Mouse (Mus musculus) frontal cortex, adult 2 months (tissue): Measurements from ENCODE around the gene Hsph1. TPM values are rescaled to one million over a fixed set of nuclear protein-coding genes. Genes with fewer than 3 reads are reported as not detected.
A peak's percentile ranks its signal among the peaks of the same experiment; 100 is the strongest.

Source experiments
- DNase-seq, 2 experiments: peaks; one replicate each; pipeline ENCODE4 v3.0.0; 2022; ENCODE audit warnings: low spot score in 1 of 2; ENCODE audit errors: extremely low spot score in 1 of 2
- polyA plus RNA-seq: library from polyadenylated mRNA; depleted of rRNA; stranded (reverse); fragments of >200 nt; gene quantifications from 2 replicates; pipeline ENCODE4 v1.2.3, GENCODE M21; 2012; rRNA removed

The Hsph1 gene
- 192 and 200 TPM in 2 replicates for polyA plus RNA-seq

DNA sequence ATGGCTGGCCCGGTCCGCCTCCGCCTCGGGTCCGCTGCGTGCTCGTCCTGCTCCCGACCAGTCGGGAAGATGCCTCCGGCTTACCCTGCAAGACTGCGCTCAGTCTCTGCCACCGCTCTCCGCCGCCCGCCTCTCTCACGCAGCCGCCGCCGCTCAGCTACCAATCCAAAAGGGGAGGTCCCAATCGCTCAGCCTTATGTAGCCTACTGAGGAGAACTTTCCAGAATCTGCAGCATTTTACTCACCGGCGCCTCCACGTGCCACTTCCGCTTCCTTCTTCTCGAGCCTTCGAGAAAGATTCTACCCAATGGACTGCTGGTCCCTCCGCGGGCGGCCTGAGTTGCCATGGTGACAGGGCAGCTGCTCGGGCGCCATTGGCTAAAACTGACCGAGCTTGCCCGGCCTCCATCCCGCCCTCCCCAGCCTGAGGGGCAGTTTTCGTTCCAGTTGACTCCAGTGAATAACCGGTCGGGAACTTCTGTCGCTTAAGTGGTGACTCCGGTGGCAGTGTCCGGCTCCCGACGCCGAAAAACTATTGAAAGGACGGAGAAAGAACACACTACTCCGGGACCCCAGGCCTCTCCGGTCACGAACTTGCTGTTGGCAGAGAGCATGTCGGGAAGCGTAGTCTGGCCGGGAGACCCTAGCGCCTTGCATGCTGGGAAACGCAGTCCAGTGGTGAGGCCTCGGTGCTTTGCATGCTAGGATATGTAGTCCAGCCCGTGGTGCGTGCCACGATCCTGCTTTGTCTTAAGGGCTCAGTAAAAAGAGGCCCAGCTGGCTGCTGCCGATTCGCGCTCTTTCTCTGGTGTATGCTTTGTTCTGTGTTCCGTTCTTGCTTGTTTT lies at the start of gene Hsph1:
Hsph1 (minus strand) TSS at position 302 of the 846 bp plus-strand sequence.
- peak; percentile 98 to 100 for DNase-seq

DNA sequence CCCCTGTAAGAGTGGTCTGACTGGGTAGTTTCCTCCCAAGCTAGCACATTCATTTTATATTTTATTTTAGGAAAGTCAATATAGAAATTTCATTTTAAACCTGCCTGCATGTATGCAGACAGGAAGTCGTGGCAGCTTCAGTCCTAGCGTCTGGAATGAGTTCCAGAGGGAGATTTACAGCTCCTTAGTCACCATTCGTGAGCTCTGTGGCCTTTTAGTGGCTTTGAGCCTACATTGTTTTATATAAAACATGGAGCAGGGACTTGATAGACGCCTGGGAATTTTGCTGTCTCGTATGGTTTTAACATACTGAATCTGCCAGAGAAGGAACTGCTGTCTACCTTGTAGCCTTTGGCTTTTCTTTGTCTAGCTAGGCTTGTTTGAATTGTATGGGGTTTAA lies 44.8 kb upstream of the Hsph1 start:
- no peak for DNase-seq

DNA sequence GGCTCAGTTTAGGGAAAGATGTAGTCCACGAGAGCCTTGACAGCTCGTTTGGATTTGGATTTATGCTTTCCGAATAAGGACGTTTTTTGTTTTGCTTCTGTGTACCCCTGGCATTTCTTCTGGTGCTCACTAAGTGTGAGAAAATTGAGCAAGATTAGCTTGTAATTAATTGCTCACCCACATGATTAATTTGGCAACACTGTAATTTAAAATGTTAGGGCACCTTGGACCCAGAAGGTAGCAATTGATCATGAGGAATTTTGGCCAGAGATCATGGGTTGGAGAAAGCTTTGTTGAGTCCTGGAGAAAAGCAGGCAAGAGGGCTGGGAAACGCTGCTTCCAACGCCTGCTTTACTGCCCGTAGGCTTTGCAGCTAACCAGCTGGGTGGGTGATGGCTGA lies 43.7 kb upstream of the Hsph1 start:
- DNase-seq: no peak

DNA sequence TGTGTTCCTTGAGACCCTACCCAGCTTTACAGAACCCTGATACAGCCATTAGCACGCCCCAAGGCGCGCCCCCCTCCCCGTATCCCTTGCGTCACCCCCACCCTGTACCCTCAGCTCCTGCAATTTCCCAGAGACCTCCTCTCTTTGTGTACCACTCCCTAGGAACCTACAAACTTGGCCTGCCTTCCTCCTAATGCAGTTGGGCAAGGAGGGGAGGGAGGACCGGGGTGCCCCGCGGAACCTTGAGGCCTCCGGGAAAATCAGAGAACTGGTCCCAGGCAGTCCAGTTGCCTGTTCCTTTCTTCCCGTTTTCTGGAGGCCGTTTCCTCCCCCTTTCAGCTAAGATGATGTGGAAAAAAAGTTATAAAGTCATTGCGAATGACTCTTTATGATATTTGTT lies 43.2 kb upstream of the Hsph1 start:
- no peak for DNase-seq

DNA sequence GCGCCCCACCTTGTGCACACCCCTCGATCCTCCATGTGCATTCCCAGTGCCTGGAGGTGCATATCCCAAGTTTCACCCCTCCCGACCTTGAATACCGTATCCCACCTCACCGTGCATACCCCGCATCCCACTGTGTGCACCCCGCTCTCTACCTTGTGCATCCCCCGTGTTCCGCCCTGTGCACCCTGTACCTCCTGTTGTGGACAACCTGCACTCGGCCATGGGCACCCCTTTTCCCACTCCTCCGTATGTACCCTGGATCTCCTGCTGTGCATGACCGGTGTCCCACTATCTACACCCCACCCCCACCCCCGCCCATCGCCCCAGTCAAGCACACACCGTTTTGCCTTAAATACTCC lies 42.8 kb upstream of the Hsph1 start:
- DNase-seq: no peak

DNA sequence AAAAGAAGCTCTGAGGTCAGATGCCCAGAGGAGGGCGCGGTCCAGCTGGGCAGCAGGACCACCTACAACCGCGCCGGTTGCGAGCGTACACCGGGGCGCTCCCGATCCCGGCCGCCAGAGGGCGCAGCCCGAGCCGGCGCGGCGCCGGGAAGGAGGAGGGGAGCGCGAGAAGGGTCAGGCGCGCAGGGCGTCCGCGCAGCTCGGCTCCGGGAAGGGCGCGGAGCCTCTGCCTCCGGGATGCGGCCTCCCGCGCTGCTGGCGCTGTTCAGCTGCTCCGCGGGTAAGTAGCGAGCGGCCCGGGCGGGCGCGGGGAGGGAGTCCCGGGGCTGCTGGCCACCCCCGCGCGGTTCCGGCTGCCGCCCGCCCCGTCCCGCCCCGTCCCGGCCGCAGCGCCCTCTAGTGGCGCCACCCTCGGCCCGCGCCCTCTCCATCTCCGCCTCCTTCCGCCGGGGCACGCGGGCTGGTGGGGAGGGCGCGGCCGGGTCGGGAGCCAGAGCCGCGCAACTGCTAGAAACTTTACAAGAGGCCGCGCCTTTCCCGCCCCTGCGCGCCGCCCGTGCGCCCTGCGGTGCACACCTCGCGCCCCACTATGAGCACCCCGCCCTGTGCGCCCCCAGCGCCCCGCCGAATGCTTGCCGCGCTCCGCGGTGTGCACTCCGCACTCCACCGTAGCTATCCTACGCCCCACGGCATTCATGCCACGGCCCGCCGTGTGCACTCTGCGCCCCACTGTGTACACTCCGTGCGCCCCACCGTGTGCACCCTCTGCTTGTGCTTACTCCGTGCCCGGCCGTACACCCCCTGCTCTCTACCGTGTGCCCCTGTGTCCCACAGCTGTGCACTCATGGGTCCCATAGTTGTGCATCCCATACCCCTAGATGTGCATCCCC lies 42.2 kb upstream of the Hsph1 start, which contains the start of gene B3glct:
B3glct (plus strand) TSS at position 131 of the 890 bp plus-strand sequence.
- DNase-seq: peak in 1 of 2 experiments; percentile 81

DNA sequence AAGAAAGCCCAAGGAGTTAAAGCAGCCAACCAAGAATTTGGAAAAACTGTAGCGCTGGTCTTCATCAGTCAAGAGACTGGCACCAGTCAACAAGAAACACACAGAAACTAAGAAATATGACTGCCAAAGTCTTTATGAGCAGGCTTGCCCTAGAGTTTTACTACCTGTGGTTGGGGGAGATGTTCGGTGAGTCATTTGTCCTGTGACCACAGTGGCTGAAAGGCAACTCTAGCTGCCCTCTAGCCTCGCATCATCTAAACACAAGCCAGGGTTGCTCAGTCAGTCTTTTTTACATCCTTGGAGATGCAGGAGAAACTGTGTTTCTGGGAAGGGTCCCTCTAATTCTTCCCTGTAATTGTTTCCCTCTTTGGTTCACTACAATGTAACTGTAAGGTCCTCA lies 41.0 kb upstream of the Hsph1 start:
- DNase-seq: no peak

DNA sequence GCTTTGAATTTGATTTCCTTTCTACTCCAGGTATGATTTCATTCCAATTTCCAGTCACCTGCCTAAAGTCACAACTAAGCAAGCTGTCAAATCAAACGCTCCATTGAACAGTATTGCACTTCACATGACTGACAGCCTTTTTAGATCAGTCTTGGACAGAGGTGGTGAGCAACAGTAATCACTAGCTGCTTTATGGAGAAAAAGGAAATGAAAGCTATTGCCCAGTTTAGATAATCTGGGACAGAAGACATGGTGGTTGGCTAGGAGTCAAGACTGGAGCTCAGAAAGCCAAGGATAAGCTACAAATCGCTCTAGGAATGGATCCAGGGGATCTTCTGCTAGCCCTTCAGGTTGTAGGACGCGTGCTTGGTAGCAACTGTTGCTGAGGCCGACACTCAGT lies 27.2 kb upstream of the Hsph1 start:
- DNase-seq: no peak

DNA sequence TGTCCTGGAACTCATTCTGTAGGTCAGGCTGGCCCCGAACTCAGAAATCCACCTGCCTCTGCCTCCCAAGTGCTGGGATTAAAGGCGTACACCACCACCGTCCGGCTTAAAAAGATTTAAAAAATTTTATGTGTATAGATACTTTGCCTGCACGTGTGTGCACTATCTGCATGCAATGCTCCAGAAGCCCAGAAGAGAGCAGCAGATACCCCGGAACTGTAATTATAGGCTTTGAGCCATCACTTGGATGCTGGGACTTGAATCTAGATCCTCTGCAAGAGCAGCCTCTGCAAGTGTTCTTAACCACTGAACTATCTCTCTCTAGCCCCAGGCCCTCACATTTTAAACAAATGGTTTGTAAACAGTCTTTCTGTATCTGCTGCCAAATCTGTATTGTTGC lies 26.8 kb upstream of the Hsph1 start:
- DNase-seq: no peak

DNA sequence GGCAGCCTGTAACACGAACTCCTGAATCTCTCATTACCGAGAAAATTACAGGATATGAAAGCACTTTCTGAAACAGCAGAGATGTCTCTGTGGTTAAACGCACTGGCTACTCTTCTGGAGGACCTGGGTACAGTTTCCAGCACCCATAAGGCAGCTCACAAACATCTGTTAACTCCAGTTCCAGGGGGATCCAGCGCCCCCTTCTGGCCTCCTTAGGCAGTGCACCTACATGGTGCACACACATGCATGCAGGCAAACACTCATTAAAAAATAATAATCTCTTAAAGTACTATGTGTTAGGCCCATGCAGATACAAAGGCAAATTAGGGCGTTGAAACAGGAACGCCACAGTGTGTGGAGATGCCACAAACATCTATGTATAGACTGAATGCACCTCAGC lies 25.3 kb upstream of the Hsph1 start:
- no peak for DNase-seq

DNA sequence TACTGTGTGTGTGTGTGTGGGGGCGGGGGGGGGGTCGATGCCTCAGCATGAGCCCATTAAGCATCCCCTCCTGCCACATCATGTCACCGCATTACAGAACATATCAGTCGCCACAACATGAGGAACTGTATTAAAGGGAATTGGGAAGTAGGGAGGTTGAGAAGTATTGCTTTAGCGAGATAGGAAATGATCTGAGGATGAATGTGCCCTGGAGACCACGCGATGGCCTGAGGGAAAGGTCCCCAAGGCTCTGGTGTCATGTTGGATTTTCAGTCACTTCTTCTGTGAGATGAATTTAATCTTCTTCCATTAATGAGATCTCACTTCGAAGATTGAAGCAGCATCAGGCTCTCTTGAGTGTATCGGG lies 23.2 kb upstream of the Hsph1 start:
- no peak for DNase-seq

DNA sequence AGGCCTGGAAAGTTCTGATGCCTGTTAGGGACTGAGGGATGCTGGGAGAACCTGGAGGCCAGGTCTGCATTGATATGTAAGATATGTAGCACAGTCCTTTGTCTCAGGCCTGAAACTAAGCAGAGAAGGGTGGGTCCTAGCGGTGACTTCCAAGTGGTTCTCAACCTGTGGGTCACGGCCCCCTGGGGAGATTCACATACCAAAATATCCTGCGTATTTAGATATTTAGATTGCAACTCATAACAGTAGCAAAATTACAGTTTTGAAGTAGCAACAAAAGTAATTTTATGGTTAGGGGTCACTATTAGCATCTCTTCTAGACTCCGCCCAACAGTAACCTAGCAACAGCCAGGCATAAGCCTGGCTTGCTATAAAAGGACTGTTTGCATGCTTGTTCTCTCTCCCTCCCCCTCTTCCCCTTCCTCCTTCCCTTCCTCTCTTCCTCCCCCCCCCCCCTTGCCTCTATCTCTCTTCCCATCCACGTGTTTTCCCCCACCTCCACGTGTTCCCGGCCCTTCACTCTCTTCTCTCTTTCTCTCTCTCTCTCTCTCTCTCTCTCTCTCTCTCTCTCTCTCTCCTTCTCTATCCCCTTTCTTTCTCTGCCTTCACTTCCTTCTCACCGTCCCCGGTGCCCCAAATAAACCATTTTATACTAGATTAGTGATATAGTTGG lies 22.7 kb upstream of the Hsph1 start:
- no peak for DNase-seq

DNA sequence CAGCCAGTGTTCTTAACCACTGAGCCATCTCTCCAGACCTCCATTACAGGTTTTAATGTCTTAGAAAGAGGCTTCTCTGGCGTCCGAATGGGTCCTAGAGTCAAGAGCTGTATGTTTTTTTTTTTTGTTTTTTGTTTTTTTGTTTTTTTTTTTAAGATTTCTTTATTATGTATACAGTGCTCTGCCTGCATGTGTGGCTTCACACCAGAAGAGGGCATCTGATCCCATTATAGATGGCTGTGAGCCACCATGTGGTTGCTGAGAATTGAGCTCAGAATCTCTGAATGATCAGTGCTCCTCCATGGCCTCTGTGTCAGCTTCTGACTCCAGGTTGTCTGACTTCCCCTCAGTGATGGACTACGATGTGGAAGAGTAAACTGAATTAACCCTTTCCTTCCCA lies 21.8 kb upstream of the Hsph1 start:
- no peak for DNase-seq

DNA sequence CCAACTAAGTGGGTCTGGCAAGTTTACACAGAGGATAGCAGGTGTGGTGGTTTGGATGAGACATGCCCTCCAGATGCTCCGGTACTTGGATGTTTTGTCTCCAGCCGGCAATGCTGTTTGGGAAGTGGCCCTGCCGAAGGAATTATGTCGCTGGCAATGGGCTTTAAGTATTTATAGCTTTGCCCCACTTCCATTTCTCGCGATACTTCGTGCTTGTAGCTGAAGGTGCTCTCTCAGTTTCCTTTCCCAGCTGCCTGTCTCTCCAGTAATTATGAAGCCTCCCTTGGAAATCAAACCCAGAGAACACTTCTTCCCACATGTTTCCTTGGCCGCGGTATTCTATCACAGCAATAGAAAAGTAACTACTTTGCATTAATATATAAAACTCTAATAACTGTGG lies 19.5 kb upstream of the Hsph1 start:
- DNase-seq: no peak

DNA sequence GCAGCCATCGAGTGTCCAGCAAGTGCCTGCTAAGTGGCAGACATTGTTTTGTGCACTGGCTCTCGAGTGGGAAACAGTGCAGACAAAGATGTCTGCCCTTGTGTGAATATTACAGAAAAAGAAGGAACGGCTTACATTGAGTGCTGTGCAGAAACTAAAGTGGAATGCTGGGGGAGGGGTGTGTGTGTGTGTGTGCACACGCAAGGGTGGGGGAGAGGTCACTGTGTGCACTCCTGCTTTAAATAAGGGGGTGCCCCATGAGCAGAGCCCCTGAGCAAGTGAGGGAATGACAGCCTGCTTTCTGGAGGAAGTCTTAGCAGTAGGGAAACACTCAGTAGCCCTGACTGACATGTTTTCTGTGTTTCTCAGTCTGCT lies 14.0 kb upstream of the Hsph1 start:
- DNase-seq: no peak

DNA sequence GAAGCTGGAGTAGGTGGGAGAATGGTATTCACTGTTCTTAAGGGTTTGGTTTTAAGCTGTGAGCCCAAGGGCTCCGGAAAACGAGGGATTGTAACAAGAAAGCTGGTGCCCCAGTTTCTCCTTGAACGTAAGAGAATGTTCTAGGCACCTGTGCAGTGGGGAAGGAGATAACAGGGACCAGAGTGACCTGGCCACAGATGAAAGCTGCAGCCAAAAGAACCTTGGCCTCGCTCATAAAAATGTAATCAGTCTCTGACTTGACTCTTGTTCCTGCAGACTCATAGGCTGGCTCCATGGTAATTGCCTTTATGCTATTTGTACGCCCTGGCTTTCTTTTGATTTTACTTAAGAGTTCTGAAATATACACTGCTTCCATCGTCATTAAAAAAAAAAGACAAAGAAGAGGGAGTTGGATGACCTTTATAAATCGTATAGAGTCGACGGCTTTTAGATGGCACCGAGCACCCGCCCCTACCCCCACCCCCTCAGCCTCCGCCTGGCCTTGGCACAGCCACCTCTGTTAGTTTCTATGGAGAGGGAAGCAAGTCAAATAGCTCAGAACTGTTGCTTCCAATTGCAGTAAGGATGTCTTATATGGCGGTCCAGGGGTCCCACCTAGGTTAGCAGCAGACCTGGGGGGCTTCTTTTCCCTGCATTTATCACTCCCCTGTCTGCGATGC lies 13.5 kb upstream of the Hsph1 start:
- DNase-seq: no peak

DNA sequence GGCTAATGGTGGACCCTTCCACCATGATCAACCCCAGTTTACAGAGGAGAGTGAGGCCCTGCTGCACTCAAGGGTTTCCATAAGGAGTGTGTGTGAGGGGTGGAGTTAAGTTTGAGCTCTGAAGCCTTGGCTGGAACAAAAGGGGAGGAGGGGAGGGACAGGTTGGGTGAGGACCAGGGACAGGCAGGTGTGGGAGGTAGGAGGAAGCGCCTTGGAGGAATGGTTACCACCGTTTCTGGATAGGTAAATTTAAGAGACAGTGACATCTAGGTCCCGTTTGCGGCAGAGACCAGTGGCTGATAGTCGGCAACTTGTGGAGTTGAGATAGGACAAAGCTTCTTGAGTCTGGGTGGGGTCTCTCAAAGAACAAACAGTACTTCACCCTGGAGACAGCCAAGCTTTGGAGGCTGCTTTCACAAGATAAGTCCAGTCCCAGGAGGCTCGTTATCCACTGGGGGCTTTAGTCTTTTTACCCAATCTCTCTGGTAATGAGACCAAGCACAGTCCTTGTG lies 12.8 kb upstream of the Hsph1 start:
- no peak for DNase-seq

DNA sequence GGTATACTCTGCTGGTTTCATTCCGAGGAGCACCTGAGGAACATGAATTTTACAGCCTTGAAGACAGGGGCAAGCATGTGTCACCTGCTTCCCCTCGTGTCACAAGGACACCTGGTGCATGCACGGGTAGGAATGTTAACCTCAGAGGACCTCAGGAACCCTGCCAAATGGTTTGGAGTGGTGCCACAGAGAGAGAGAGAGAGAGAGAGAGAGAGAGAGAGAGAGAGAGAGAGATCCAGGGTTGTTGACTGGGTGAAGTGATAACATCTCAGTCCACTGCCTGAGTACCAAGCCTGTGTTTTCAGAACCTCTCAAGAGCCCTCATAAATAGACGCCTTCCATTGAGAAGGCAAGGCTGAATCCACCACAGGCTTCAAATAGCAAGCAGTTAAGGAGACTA lies 12.0 kb upstream of the Hsph1 start:
- DNase-seq: no peak

DNA sequence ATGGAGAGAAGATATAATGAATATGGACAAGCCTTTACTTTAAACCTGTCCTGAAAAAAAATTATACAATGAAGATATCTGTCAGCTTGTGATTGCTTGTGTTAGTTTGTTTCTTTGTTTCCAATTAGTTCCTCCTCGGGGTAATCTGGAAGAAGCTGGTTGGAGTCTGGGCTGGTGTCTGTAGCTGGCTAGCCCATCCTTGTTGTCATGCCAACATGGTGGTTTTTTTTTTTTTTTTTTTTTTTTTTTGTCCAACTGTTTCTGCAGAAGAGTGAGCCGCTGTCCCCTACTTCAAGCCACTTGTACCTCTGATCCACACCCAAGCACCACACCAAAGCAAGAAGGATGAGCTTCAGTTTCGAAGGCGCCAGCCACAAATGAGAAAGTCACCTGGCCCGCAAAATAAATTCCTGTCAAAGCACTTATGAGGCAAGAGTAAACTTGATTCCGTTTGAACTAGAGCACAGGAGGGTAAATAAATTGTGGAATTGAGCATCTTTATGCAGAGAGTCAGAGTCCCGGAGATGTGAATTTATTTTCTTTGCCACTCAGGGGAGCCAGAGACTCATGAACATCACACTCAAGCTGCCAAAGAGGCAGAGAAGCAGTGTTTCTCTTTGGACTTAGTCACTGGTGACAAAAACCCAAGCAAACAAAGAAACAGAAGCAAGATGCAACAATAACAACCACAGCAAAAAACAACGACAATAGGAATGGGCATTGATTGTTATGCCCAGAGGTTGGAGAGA lies 11.4 kb upstream of the Hsph1 start:
- peak in 1 of 2 experiments; percentile 65 for DNase-seq
